7 mouse cellular contexts compared by ENCODE assay signal in the genomic region with DNA sequence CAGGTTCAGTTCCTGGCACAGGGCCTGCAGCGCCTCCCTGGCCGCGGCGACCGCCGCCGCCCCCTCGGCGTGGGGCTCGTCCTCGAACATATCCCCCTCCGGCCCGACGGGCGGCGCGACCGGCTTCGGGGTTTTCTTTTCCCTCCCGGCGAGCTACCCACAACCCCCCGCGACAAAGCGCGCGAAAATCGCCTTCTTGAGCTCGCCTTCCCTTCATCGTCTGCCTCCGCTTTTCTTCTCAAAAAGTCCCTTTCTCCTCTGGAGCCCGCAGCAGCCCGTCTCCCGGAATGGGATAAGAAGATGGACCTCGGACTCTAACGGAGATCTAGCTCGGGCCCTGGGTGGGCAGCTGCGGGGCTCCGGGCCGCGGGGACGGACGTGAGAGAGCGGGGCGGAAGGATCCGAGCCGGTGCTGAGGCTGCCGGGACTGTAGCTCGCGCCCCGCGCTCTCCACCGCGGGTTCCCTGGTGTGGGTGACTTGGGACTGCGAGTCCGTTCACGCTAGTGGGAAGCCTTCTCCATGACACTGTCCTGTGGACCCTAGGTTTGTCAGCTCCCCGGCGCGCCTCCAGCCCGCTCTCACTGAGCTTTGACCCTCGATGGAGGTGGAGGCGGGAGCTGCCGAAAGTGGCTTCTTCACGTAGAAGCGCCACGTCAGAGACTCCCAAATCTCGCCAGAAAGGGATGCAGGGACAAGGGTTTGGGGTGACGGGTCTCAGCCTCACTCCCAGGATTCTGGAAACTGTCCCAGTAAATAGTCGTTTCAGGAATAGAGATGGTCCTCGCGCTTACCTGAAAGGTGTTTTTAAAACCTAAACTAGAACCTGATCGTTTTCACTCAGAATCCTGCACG. TPM values are rescaled to one million over a fixed set of nuclear protein-coding genes. Genes with fewer than 3 reads are reported as not detected.
DNase-seq lines count a peak whose midpoint lies in the region; ATAC-seq and TF ChIP-seq lines count a peak whose summit lies in the region.

A gene (minus strand): TSS at position 169 of the 853 bp plus-strand sequence.

- DNase-seq in adrenal gland, postnatal 14 days: peak; percentile 94
- peak; percentile 97 for DNase-seq in embryonic facial prominence, embryonic 11.5 days (ENCODE audit: low spot score)
- DNase-seq in heart, adult 18-20 months: peak; percentile 93 to 95
- DNase-seq in kidney, adult 2 months: peak; percentile 94
- DNase-seq in spleen, adult 2 months (ENCODE audit: low read depth in 1 of 2, low spot score in 2 of 2): peak; percentile 88 to 90

- TF ChIP-seq POLR2A in kidney, adult 2 months (IDR thresholded peaks at IDR 0.05; ENCODE audit: low read depth, low read length): no peak
- peak; percentile 33; the same call in 1 of the 2 replicates for TF ChIP-seq POLR2A in spleen, adult 2 months (IDR thresholded peaks at IDR 0.05; ENCODE audit: low read depth, low read length)

- no peaks in the 10 kb centered on the region for H3K27me3 ChIP-seq in embryonic facial prominence, embryonic 11.5 days (ENCODE audit: control insufficient read depth, insufficient read depth, low read length)
- no peaks in the 10 kb centered on the region for H3K27me3 ChIP-seq in kidney, adult 2 months (replicated peaks; ENCODE audit: control insufficient read depth, insufficient read depth, low read length)
- no peaks in the 10 kb centered on the region for H3K27me3 ChIP-seq in limb, embryonic 12.5 days
- no peaks in the 10 kb centered on the region for H3K27me3 ChIP-seq in midbrain, embryonic 15.5 days (replicated peaks)
- H3K27me3 ChIP-seq in spleen, adult 2 months (ENCODE audit: control insufficient read depth, insufficient read depth, low read length): no peaks in the 10 kb centered on the region

- no peaks in the 10 kb centered on the region for H3K36me3 ChIP-seq in embryonic facial prominence, embryonic 11.5 days (replicated peaks; ENCODE audit: control insufficient read depth, insufficient read depth, low read depth, low read length)
- no peaks in the 10 kb centered on the region for H3K36me3 ChIP-seq in kidney, adult 2 months (ENCODE audit: control insufficient read depth, insufficient read depth, low read length)
- peaks cover 8% of the 10 kb centered on the region for H3K36me3 ChIP-seq in limb, embryonic 12.5 days
- no peaks in the 10 kb centered on the region for H3K36me3 ChIP-seq in midbrain, embryonic 15.5 days (replicated peaks)
- H3K36me3 ChIP-seq in spleen, adult 2 months (ENCODE audit: control insufficient read depth, insufficient read depth, low read length): no peaks in the 10 kb centered on the region

- peak within 1 kb of the TSS; percentile 94 for H3K27ac ChIP-seq in embryonic facial prominence, embryonic 11.5 days (replicated peaks; ENCODE audit: low read depth, low read length)
- peak within 1 kb of the TSS; percentile 57 for H3K27ac ChIP-seq in kidney, adult 2 months (ENCODE audit: insufficient read depth, low read depth, low read length)
- peak within 1 kb of the TSS; percentile 99 for H3K27ac ChIP-seq in limb, embryonic 12.5 days
- H3K27ac ChIP-seq in midbrain, embryonic 15.5 days: peak within 1 kb of the TSS; percentile 98
- peak within 1 kb of the TSS; percentile 85 for H3K27ac ChIP-seq in spleen, adult 2 months (ENCODE audit: insufficient read depth, low read length)

- ATAC-seq in embryonic facial prominence, embryonic 11.5 days (replicated peaks; ENCODE audit: insufficient number of reproducible peaks, low FRiP score, low TSS enrichment, low read depth): peak; percentile 81
- peak; percentile 76 for ATAC-seq in limb, embryonic 12.5 days (ENCODE audit: insufficient number of reproducible peaks, insufficient read depth, low FRiP score, low TSS enrichment, low read depth)
- peak; percentile 91 for ATAC-seq in midbrain, embryonic 15.5 days (replicated peaks)

- H3K9me3 ChIP-seq in embryonic facial prominence, embryonic 11.5 days (replicated peaks; ENCODE audit: control insufficient read depth, low read length): no peaks in the 10 kb centered on the region
- peaks cover 7% of the 10 kb centered on the region; the same call in 1 of the 2 replicates for H3K9me3 ChIP-seq in limb, embryonic 12.5 days
- H3K9me3 ChIP-seq in midbrain, embryonic 15.5 days: no peaks in the 10 kb centered on the region; the same call in 1 of the 2 replicates

- no peaks in the 10 kb centered on the region for H3K4me1 ChIP-seq in embryonic facial prominence, embryonic 11.5 days (ENCODE audit: control insufficient read depth, insufficient read depth, low read length)
- peaks cover 4% of the 10 kb centered on the region; the same call in 1 of the 2 replicates for H3K4me1 ChIP-seq in kidney, adult 2 months (ENCODE audit: control insufficient read depth, insufficient read depth, low read length)
- no peaks in the 10 kb centered on the region for H3K4me1 ChIP-seq in limb, embryonic 12.5 days (replicated peaks)
- peaks cover 13% of the 10 kb centered on the region for H3K4me1 ChIP-seq in midbrain, embryonic 15.5 days
- H3K4me1 ChIP-seq in spleen, adult 2 months (ENCODE audit: control insufficient read depth, insufficient read depth, insufficient read length): peaks cover 9% of the 10 kb centered on the region; the same call in 1 of the 2 replicates

- H3K9ac ChIP-seq in embryonic facial prominence, embryonic 11.5 days (replicated peaks; ENCODE audit: low read length): peak within 1 kb of the TSS; percentile 97
- H3K9ac ChIP-seq in limb, embryonic 12.5 days (replicated peaks): peak within 1 kb of the TSS; percentile 92
- H3K9ac ChIP-seq in midbrain, embryonic 15.5 days: peak within 1 kb of the TSS; percentile 92

- peak within 1 kb of the TSS; percentile 73 for H3K4me2 ChIP-seq in embryonic facial prominence, embryonic 11.5 days (ENCODE audit: low read depth, low read length)
- peak within 1 kb of the TSS; percentile 62 for H3K4me2 ChIP-seq in limb, embryonic 12.5 days
- H3K4me2 ChIP-seq in midbrain, embryonic 15.5 days: peak within 1 kb of the TSS; percentile 64

- WGBS in embryonic facial prominence, embryonic 11.5 days: 1% methylated on average over 66 of the region's 73 CpGs
- WGBS in kidney, adult 2 months: 1% methylated on average over 73 of the region's 73 CpGs
- WGBS in limb, embryonic 12.5 days: 2% methylated on average over 73 of the region's 73 CpGs
- WGBS in midbrain, embryonic 15.5 days: under 1% methylated on average over 72 of the region's 73 CpGs
- WGBS in spleen, adult 2 months: under 1% methylated on average over 73 of the region's 73 CpGs

- peak within 1 kb of the TSS; percentile 69 for H3K4me3 ChIP-seq in embryonic facial prominence, embryonic 11.5 days (ENCODE audit: low read depth, low read length)
- peak within 1 kb of the TSS; percentile 65 for H3K4me3 ChIP-seq in kidney, adult 2 months (ENCODE audit: insufficient read depth, low read depth, low read length)
- peak within 1 kb of the TSS; percentile 68 for H3K4me3 ChIP-seq in limb, embryonic 12.5 days (replicated peaks)
- H3K4me3 ChIP-seq in midbrain, embryonic 15.5 days: peak within 1 kb of the TSS; percentile 86
- H3K4me3 ChIP-seq in spleen, adult 2 months (ENCODE audit: extremely low read depth, insufficient read depth, insufficient read length): peak within 1 kb of the TSS; percentile 94

- 0 out of 2 replicates have a peak, but pooled peaks have one; percentile 9 for TF ChIP-seq CTCF in kidney, adult 2 months (conservative IDR thresholded peaks at IDR 0.05; ENCODE audit: insufficient read depth, insufficient read length, low read depth, low read length)
- no peak for TF ChIP-seq CTCF in spleen, adult 2 months (IDR thresholded peaks at IDR 0.05; ENCODE audit: extremely low read depth, insufficient read depth, insufficient read length, insufficient replicate concordance)

RNA-seq across cellular contexts. Expression of the gene that starts here (rescaled TPM):
- 11.2 and 11.9 TPM in 2 replicates for total RNA-seq in adrenal gland, postnatal 14 days (2021)
- 30.1 and 40.4 TPM in 2 replicates for polyA plus RNA-seq in embryonic facial prominence, embryonic 11.5 days (2014; fragmentation: Nextera tagmentation; extraction: Ambion mirVana)
- 1 to 10 TPM; 1.6 to 1.7 TPM for total RNA-seq in heart, adult 18-20 months (2021)
- 3.1 and 3.2 TPM in 2 replicates for polyA plus RNA-seq in kidney, adult 2 months (2012; rRNA removed)
- polyA plus RNA-seq in limb, embryonic 12.5 days (2016; fragmentation: Nextera tagmentation; extraction: Ambion mirVana): 27.7 and 28.0 TPM in 2 replicates
- polyA plus RNA-seq in midbrain, embryonic 15.5 days (2015; fragmentation: Nextera tagmentation; extraction: Ambion mirVana): 6.2 and 6.3 TPM in 2 replicates
- 5.0 and 6.7 TPM in 2 replicates for polyA plus RNA-seq in spleen, adult 2 months (2012; rRNA removed)

Comparison
In these comparisons a context has a peak if more than half of its experiments do, and no peak if none do; other contexts are left out.
1. Peak in every context shown above with its lines: DNase-seq, ATAC-seq, H3K4me3 ChIP-seq and H3K27ac ChIP-seq.